Mouse (Mus musculus): ENCODE measurements around the gene Cldn12. TPM values are rescaled to one million over a fixed set of nuclear protein-coding genes. Genes with fewer than 3 reads are reported as not detected.

Cldn12 gene
- polyA plus RNA-seq, 1 experiment from 2014 or later, result 26.6 TPM

- Histone ChIP-seq H3K9ac (no peak overlapping the region), H3K9me3 (replicated peaks) (no peaks in the 10 kb centered on the region), H3K4me2 (replicated peaks) (no peak overlapping the region), H3K4me3 (no peak overlapping the region), H3K27ac (no peak overlapping the region), H3K4me1 (no peaks in the 10 kb centered on the region), H3K27me3 (no peaks in the 10 kb centered on the region), H3K36me3 (no peaks in the 10 kb centered on the region)
- WGBS, result 26% methylated on average over 3 of the region's 3 CpGs
- ATAC-seq (ENCODE audit: low FRiP score), result no peak
These were observed 28.7 kb downstream of the Cldn12 start for GRCm38 (mm10) chr5:5486071-5486470.

- Histone ChIP-seq H3K36me3 (no peaks in the 10 kb centered on the region), H3K9me3 (replicated peaks) (no peaks in the 10 kb centered on the region), H3K4me1 (no peaks in the 10 kb centered on the region), H3K9ac (no peak overlapping the region), H3K4me3 (no peak overlapping the region), H3K27me3 (no peaks in the 10 kb centered on the region), H3K27ac (no peak overlapping the region), H3K4me2 (replicated peaks) (no peak overlapping the region)
- ATAC-seq (ENCODE audit: low FRiP score), result peak; percentile 16; the same call in 1 of the 2 replicates
- WGBS, result 64% methylated on average over 9 of the region's 9 CpGs
These were observed 31.4 kb downstream of the Cldn12 start for GRCm38 (mm10) chr5:5483254-5483858.

- Histone ChIP-seq H3K4me2 (replicated peaks) (no peak overlapping the region), H3K9me3 (replicated peaks) (no peaks in the 10 kb centered on the region)
- ATAC-seq (ENCODE audit: low FRiP score), result 0 out of 2 replicates have a peak, but pooled peaks have one; percentile 19
These were observed 33.1 kb downstream of the Cldn12 start for GRCm38 (mm10) chr5:5481662-5482061.

GRCm38 (mm10) chr5:5479043-5479442 is 35.7 kb downstream of the Cldn12 start, which contains the start of gene 1700015F17Rik:
TSS of gene 1700015F17Rik (minus strand) at chr5:5479143.
- Histone ChIP-seq H3K27me3 (no peaks in the 10 kb centered on the region), H3K36me3 (no peaks in the 10 kb centered on the region), H3K9me3 (replicated peaks) (no peaks in the 10 kb centered on the region), H3K4me3 (no peak within 1 kb of the TSS), H3K9ac (no peak within 1 kb of the TSS), H3K4me2 (replicated peaks) (no peak within 1 kb of the TSS), H3K27ac (no peak within 1 kb of the TSS), H3K4me1 (no peaks in the 10 kb centered on the region)
- 98% methylated on average over 6 of the region's 6 CpGs for WGBS
- ATAC-seq (ENCODE audit: low FRiP score), result no peak

More at GRCm38 (mm10) chr5:5481662-5482061, 33.1 kb downstream of the Cldn12 start:
- Histone ChIP-seq H3K4me1 (no peaks in the 10 kb centered on the region), H3K27me3 (no peaks in the 10 kb centered on the region), H3K9ac (no peak overlapping the region), H3K4me3 (no peak overlapping the region), H3K36me3 (no peaks in the 10 kb centered on the region), H3K27ac (no peak overlapping the region)
- 8% methylated on average over 1 of the region's 1 CpGs for WGBS

DNA sequence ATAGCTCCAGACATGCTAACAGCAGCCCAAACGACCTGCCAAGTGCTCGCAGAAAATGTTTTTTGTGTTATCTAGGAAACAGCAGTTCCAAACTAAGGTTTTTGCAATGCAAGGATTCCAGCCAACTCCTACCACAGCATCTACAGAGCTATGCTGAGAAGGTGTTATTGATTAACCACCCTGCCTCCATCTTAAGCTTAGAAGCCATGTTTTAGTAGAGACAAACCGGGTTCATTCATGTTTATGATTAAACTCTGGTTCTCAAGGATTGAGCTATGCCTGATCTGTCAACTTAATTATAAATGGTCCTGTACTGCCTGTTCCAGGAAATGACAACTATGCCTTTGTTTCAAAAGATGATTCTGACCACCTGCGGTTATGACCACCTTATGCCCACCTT is 38.6 kb downstream of the Cldn12 start:
- Histone ChIP-seq H3K4me2 (replicated peaks) (no peak overlapping the region), H3K4me3 (no peak overlapping the region), H3K27me3 (no peaks in the 10 kb centered on the region), H3K4me1 (no peaks in the 10 kb centered on the region), H3K27ac (no peak overlapping the region), H3K9ac (no peak overlapping the region), H3K36me3 (no peaks in the 10 kb centered on the region), H3K9me3 (replicated peaks) (no peaks in the 10 kb centered on the region)
- WGBS, result 92% methylated on average over 4 of the region's 4 CpGs
- no peak for ATAC-seq (ENCODE audit: low FRiP score)

DNA sequence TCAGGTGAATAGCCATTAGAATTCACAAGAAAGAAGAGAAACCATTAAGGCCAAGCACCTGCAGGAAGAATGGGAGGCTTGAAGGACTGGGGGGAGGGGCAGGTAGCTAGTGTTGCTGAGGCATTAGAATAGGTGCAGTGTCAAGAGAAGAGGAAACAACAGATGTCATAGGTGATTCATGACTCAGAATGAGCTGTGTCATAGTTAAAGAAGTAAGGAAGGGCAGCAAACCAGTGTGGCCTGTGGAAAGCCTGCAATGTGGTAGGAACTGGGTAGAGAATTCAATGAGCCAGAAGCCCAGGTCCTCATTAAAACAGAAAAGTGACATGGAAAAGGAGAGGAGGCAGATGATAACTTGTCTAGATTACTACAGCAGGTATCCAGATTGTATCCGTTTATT is 49.5 kb downstream of the Cldn12 start:
- H3K4me3 ChIP-seq, result no peak overlapping the region
- no peaks in the 10 kb centered on the region for H3K36me3 ChIP-seq
- no peak for ATAC-seq (ENCODE audit: low FRiP score)
- no peaks in the 10 kb centered on the region for H3K4me1 ChIP-seq
- H3K4me2 ChIP-seq (replicated peaks), result no peak overlapping the region
- H3K9me3 ChIP-seq (replicated peaks), result no peaks in the 10 kb centered on the region
- 89% methylated on average over 1 of the region's 1 CpGs for WGBS
- no peak overlapping the region for H3K27ac ChIP-seq
- no peaks in the 10 kb centered on the region for H3K27me3 ChIP-seq
- H3K9ac ChIP-seq, result no peak overlapping the region

Other genes starting within 250 kb of the Cldn12 start
- 43.8 and 46.3 TPM in 2 replicates for gene Cdk14, start 94.6 kb downstream of the Cldn12 start, polyA plus RNA-seq (2016; fragmentation: Nextera tagmentation; extraction: Ambion mirVana)
- not detected in 2 replicates for gene 1700015F17Rik, start 35.8 kb downstream of the Cldn12 start, polyA plus RNA-seq (2016; fragmentation: Nextera tagmentation; extraction: Ambion mirVana)
- 30.0 and 34.3 TPM in 2 replicates for gene Gtpbp10, start 44.6 kb upstream of the Cldn12 start, polyA plus RNA-seq (2016; fragmentation: Nextera tagmentation; extraction: Ambion mirVana)
- gene Gm8773, start 58.8 kb upstream of the Cldn12 start, polyA plus RNA-seq (2016; fragmentation: Nextera tagmentation; extraction: Ambion mirVana), result 5.4 and 7.2 TPM in 2 replicates
- 9.1 and 11.5 TPM in 2 replicates for gene Cfap69, start 149.3 kb upstream of the Cldn12 start, polyA plus RNA-seq (2016; fragmentation: Nextera tagmentation; extraction: Ambion mirVana)
- gene Steap2, start 179.6 kb upstream of the Cldn12 start, polyA plus RNA-seq (2016; fragmentation: Nextera tagmentation; extraction: Ambion mirVana), result 5.7 and 6.3 TPM in 2 replicates
- 2.5 and 3.0 TPM in 2 replicates for gene Steap1, start 234.4 kb upstream of the Cldn12 start, polyA plus RNA-seq (2016; fragmentation: Nextera tagmentation; extraction: Ambion mirVana)

Data from hindbrain, embryonic 12.5 days (tissue).